Mouse (Mus musculus): ENCODE measurements around the gene Kcnk5. TPM values are rescaled to one million over a fixed set of nuclear protein-coding genes. Genes with fewer than 3 reads are reported as not detected.

The Kcnk5 gene
- polyA plus RNA-seq, 1 experiment from 2014 or later = 5.1 TPM

- TF ChIP-seq CTCF (IDR thresholded peaks at IDR 0.05; ENCODE audit: low read depth) (no peak), EP300 (IDR thresholded peaks at IDR 0.05; ENCODE audit: low read depth) (no peak)
- H3K4me1 ChIP-seq (ENCODE audit: insufficient read depth) = peaks cover 23% of the 10 kb centered on the region
- 64% methylated on average over 8 of the region's 8 CpGs for WGBS (ENCODE audit: insufficient replicate concordance)
- H3K9ac ChIP-seq (replicated peaks) = no peak overlapping the region
- H3K27ac ChIP-seq (ENCODE audit: low read depth) = no peak overlapping the region
- no peak; the same call in 1 of the 2 replicates for ATAC-seq
- H3K9me3 ChIP-seq (ENCODE audit: low read length) = no peaks in the 10 kb centered on the region
- no peak for DNase-seq
- H3K36me3 ChIP-seq (replicated peaks; ENCODE audit: insufficient read depth, low read length) = no peaks in the 10 kb centered on the region; the same call in 1 of the 2 replicates
- H3K27me3 ChIP-seq (ENCODE audit: insufficient read depth, low read length) = no peaks in the 10 kb centered on the region
- H3K4me2 ChIP-seq (ENCODE audit: low read depth, low read length) = no peak overlapping the region
- no peak overlapping the region for H3K4me3 ChIP-seq (ENCODE audit: low read depth, low read length)
These were observed 22.6 kb downstream of the Kcnk5 start for GRCm38 (mm10) chr14:20158727-20159681.

DNA sequence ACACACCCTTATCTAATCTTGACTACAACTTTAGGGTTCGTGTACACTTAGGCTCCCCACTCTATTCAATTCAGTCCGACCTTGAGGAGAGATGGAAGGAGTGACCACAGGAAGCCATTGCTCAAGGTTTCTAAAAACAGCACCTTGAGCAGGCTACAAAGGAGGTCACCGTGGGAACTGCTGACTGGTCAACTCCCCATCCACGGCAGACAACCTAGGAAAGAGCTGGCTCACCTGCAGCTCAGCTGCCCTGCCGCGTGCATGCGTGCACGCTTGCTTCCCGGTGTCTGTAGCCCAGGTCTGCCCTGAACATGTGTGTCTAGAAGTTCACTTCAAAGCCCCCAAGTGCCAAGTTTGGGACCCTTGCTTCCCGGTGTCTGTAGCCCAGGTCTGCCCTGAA, 24.0 kb downstream of the Kcnk5 start:
- DNase-seq (no peak), ATAC-seq (no peak)
- H3K4me2 ChIP-seq (ENCODE audit: low read depth, low read length) = no peak overlapping the region
- H3K27me3 ChIP-seq (ENCODE audit: insufficient read depth, low read length) = no peaks in the 10 kb centered on the region
- TF ChIP-seq EP300 (IDR thresholded peaks at IDR 0.05; ENCODE audit: low read depth) (no peak), CTCF (IDR thresholded peaks at IDR 0.05; ENCODE audit: low read depth) (no peak)
- H3K4me1 ChIP-seq (ENCODE audit: insufficient read depth) = peaks cover 12% of the 10 kb centered on the region
- no peaks in the 10 kb centered on the region; the same call in 1 of the 2 replicates for H3K36me3 ChIP-seq (replicated peaks; ENCODE audit: insufficient read depth, low read length)
- no peaks in the 10 kb centered on the region for H3K9me3 ChIP-seq (ENCODE audit: low read length)
- no peak overlapping the region for H3K27ac ChIP-seq (ENCODE audit: low read depth)
- no peak overlapping the region for H3K9ac ChIP-seq (replicated peaks)
- WGBS (ENCODE audit: insufficient replicate concordance) = 75% methylated on average over 10 of the region's 10 CpGs
- H3K4me3 ChIP-seq (ENCODE audit: low read depth, low read length) = no peak overlapping the region

GRCm38 (mm10) chr14:20155718-20156117, 25.9 kb downstream of the Kcnk5 start:
- Histone ChIP-seq H3K27me3 (ENCODE audit: insufficient read depth, low read length) (no peaks in the 10 kb centered on the region), H3K4me2 (ENCODE audit: low read depth, low read length) (no peak overlapping the region), H3K4me3 (ENCODE audit: low read depth, low read length) (no peak overlapping the region), H3K4me1 (ENCODE audit: insufficient read depth) (peaks cover 9% of the 10 kb centered on the region), H3K9me3 (ENCODE audit: low read length) (no peaks in the 10 kb centered on the region), H3K36me3 (replicated peaks; ENCODE audit: insufficient read depth, low read length) (no peaks in the 10 kb centered on the region; the same call in 1 of the 2 replicates), H3K9ac (replicated peaks) (no peak overlapping the region), H3K27ac (ENCODE audit: low read depth) (no peak overlapping the region)
- ATAC-seq (no peak), DNase-seq (no peak)
- WGBS (ENCODE audit: insufficient replicate concordance) = 74% methylated on average over 10 of the region's 10 CpGs
- TF ChIP-seq CTCF (IDR thresholded peaks at IDR 0.05; ENCODE audit: low read depth) (no peak), EP300 (IDR thresholded peaks at IDR 0.05; ENCODE audit: low read depth) (no peak)

DNA sequence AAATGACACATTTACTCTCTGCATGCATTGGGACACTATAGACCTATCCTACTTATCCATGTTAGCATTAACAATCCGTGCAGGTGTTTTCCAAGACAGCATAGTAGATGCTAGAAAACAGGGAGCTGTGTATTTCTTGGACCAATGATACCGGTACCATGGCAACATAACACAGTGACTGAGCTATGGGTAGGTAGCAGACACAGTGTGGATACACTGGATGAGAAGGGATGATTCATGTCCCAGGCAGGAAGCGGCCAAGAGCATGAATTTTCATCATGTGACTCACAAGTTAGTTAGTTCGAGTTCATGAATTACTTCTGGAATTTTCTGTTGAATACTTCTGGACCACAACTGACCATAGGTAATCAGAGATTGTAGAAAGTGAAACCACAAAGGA, 26.7 kb downstream of the Kcnk5 start:
- ATAC-seq (no peak), DNase-seq (no peak)
- Histone ChIP-seq H3K9me3 (ENCODE audit: low read length) (no peaks in the 10 kb centered on the region), H3K4me3 (ENCODE audit: low read depth, low read length) (no peak overlapping the region), H3K4me2 (ENCODE audit: low read depth, low read length) (no peak overlapping the region), H3K36me3 (replicated peaks; ENCODE audit: insufficient read depth, low read length) (no peaks in the 10 kb centered on the region; the same call in 1 of the 2 replicates), H3K27me3 (ENCODE audit: insufficient read depth, low read length) (no peaks in the 10 kb centered on the region), H3K9ac (replicated peaks) (no peak overlapping the region), H3K27ac (ENCODE audit: low read depth) (no peak overlapping the region), H3K4me1 (ENCODE audit: insufficient read depth) (peaks cover 6% of the 10 kb centered on the region)
- WGBS (ENCODE audit: insufficient replicate concordance) = 70% methylated on average over 4 of the region's 4 CpGs
- TF ChIP-seq CTCF (IDR thresholded peaks at IDR 0.05; ENCODE audit: low read depth) = no peak
- no peak for TF ChIP-seq EP300 (IDR thresholded peaks at IDR 0.05; ENCODE audit: low read depth)

GRCm38 (mm10) chr14:20154245-20154644, 27.4 kb downstream of the Kcnk5 start:
- H3K4me2 ChIP-seq (ENCODE audit: low read depth, low read length) = no peak overlapping the region
- DNase-seq (no peak), ATAC-seq (no peak)
- H3K27ac ChIP-seq (ENCODE audit: low read depth) = no peak overlapping the region
- no peaks in the 10 kb centered on the region; the same call in 1 of the 2 replicates for H3K36me3 ChIP-seq (replicated peaks; ENCODE audit: insufficient read depth, low read length)
- H3K27me3 ChIP-seq (ENCODE audit: insufficient read depth, low read length) = no peaks in the 10 kb centered on the region
- WGBS (ENCODE audit: insufficient replicate concordance) = 51% methylated on average over 7 of the region's 7 CpGs
- TF ChIP-seq CTCF (IDR thresholded peaks at IDR 0.05; ENCODE audit: low read depth) (no peak), EP300 (IDR thresholded peaks at IDR 0.05; ENCODE audit: low read depth) (no peak)
- no peak overlapping the region for H3K4me3 ChIP-seq (ENCODE audit: low read depth, low read length)
- H3K9me3 ChIP-seq (ENCODE audit: low read length) = no peaks in the 10 kb centered on the region
- H3K9ac ChIP-seq (replicated peaks) = no peak overlapping the region
- peaks cover under 1% of the 10 kb centered on the region for H3K4me1 ChIP-seq (ENCODE audit: insufficient read depth)

All from liver, postnatal 0 days (tissue).